Mouse (Mus musculus): ENCODE data around the gene Sectm1a. TPM values are rescaled to one million over a fixed set of nuclear protein-coding genes. Genes with fewer than 3 reads are reported as not detected.
"Not testable (repeated sequence)": the region's sequence is repeated elsewhere in the genome, so short reads cannot be mapped to it uniquely, and the experiment has no call there.

Gene Sectm1a
- polyA plus RNA-seq, 1 experiment from 2014 or later = 7.0 TPM

- no peak overlapping the region for H3K9ac ChIP-seq (ENCODE audit: low read depth, low read length)
- H3K4me2 ChIP-seq (ENCODE audit: low read depth, low read length) = no peak overlapping the region
- H3K4me1 ChIP-seq (ENCODE audit: control insufficient read depth, insufficient read depth, low read length) = peaks cover 8% of the 10 kb centered on the region; the same call in 1 of the 2 replicates
- 0 out of 2 replicates have a peak overlapping the region, but pooled peaks have one; percentile 24 for H3K27ac ChIP-seq (ENCODE audit: low read length)
- no peak overlapping the region for H3K4me3 ChIP-seq (ENCODE audit: low read length)
- ATAC-seq = no peak
- no peaks in the 10 kb centered on the region for H3K9me3 ChIP-seq (ENCODE audit: control insufficient read depth, low read length)
- no peaks in the 10 kb centered on the region for H3K27me3 ChIP-seq (replicated peaks; ENCODE audit: control insufficient read depth, insufficient read depth, low read length)
- H3K36me3 ChIP-seq (ENCODE audit: control insufficient read depth, insufficient read depth, low read length) = no peaks in the 10 kb centered on the region
- WGBS = 88% methylated on average over 3 of the region's 3 CpGs
Observed at GRCm38 (mm10) chr11:121082250-121082649, 1.2 kb upstream of the Sectm1a start.

DNA sequence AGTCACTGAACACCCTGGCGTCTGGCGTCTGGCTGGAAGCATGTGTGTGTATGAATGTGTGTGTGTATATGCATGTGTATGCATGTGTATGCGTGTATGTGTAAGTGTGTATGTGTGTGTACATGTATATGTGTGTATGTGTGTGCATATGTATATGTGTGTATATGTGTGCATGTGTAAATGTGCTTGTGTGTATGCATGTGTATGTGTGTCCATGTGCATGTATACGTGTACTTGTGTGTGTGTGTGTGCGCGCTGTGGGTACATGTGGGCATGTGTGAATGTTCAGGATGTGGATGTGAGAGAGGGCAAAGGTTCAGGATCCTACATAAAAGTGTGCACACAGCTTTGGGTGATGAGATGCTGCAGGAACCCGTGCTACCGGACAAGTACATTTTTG, 690 bp downstream of the Sectm1a start:
- H3K27me3 ChIP-seq (replicated peaks; ENCODE audit: control insufficient read depth, insufficient read depth, low read length) = no peaks in the 10 kb centered on the region
- H3K27ac ChIP-seq (ENCODE audit: low read length) = no peak overlapping the region
- H3K36me3 ChIP-seq (ENCODE audit: control insufficient read depth, insufficient read depth, low read length) = no peaks in the 10 kb centered on the region
- H3K9me3 ChIP-seq (ENCODE audit: control insufficient read depth, low read length) = no peaks in the 10 kb centered on the region
- 93% methylated on average over 8 of the region's 8 CpGs for WGBS
- peaks cover 8% of the 10 kb centered on the region; the same call in 1 of the 2 replicates for H3K4me1 ChIP-seq (ENCODE audit: control insufficient read depth, insufficient read depth, low read length)
- ATAC-seq = no peak
- H3K9ac ChIP-seq (ENCODE audit: low read depth, low read length) = no peak overlapping the region
- no peak overlapping the region for H3K4me2 ChIP-seq (ENCODE audit: low read depth, low read length)
- H3K4me3 ChIP-seq (ENCODE audit: low read length) = no peak overlapping the region

DNA sequence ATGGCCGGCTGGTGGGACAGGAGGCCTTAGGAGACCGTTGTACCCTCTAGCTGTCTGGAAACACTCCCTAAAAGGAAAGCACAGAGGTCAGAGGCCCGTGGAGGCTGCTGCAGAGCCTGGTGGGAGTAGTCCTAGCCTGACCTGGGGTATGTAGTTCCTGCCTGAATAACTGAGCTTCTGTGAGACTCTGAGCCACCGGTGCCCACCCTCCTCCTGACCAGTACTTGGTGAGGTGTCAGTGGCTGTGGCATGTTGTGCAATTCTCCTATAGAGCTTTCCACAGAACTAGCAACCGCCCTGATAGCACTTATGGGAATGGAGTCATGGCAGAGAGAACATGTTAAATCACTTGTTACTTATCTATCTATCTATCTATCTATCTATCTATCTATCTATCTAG, 5.4 kb downstream of the Sectm1a start:
- H3K9me3 ChIP-seq (ENCODE audit: control insufficient read depth, low read length) = no peaks in the 10 kb centered on the region
- H3K9ac ChIP-seq (ENCODE audit: low read depth, low read length) = no peak overlapping the region
- no peak overlapping the region for H3K4me2 ChIP-seq (ENCODE audit: low read depth, low read length)
- H3K27ac ChIP-seq (ENCODE audit: low read length) = no peak overlapping the region
- no peak overlapping the region for H3K4me3 ChIP-seq (ENCODE audit: low read length)
- H3K27me3 ChIP-seq (replicated peaks; ENCODE audit: control insufficient read depth, insufficient read depth, low read length) = no peaks in the 10 kb centered on the region
- no peaks in the 10 kb centered on the region for H3K4me1 ChIP-seq (ENCODE audit: control insufficient read depth, insufficient read depth, low read length)
- no peaks in the 10 kb centered on the region for H3K36me3 ChIP-seq (ENCODE audit: control insufficient read depth, insufficient read depth, low read length)
- no peak for ATAC-seq
- 71% methylated on average over 5 of the region's 5 CpGs for WGBS

GRCm38 (mm10) chr11:121069662-121070061, 11.4 kb downstream of the Sectm1a start:
- 94% methylated on average over 11 of the region's 16 CpGs for WGBS
- H3K4me1 ChIP-seq (ENCODE audit: control insufficient read depth, insufficient read depth, low read length); H3K27ac ChIP-seq (ENCODE audit: low read length); H3K27me3 ChIP-seq (replicated peaks; ENCODE audit: control insufficient read depth, insufficient read depth, low read length); H3K36me3 ChIP-seq (ENCODE audit: control insufficient read depth, insufficient read depth, low read length); ATAC-seq; H3K9ac ChIP-seq (ENCODE audit: low read depth, low read length); H3K9me3 ChIP-seq (ENCODE audit: control insufficient read depth, low read length); H3K4me2 ChIP-seq (ENCODE audit: low read depth, low read length); H3K4me3 ChIP-seq (ENCODE audit: low read length): not testable (repeated sequence)

DNA sequence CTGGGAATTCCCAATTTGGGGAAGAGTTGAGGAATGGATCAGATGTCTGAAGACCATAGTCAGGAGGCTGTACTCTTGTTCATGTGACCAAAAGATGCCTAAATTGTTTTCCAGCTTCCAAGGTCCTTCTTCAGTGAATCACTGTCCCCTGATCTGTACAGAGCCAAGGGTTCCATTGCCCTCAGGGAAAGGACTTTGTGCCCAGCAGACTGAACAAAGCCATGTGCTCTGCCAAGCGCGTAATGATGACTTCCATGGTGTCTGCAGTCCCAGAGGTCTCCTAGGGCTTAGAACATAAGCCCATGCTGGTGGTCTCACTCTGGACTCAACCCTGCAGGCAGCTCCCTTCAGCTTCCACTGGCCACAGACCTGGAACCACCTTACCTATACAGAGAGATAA, 13.1 kb downstream of the Sectm1a start:
- Histone ChIP-seq H3K27me3 (replicated peaks; ENCODE audit: control insufficient read depth, insufficient read depth, low read length) (no peaks in the 10 kb centered on the region), H3K9me3 (ENCODE audit: control insufficient read depth, low read length) (no peaks in the 10 kb centered on the region), H3K9ac (ENCODE audit: low read depth, low read length) (no peak overlapping the region), H3K4me1 (ENCODE audit: control insufficient read depth, insufficient read depth, low read length) (no peaks in the 10 kb centered on the region), H3K27ac (ENCODE audit: low read length) (no peak overlapping the region), H3K36me3 (ENCODE audit: control insufficient read depth, insufficient read depth, low read length) (no peaks in the 10 kb centered on the region), H3K4me2 (ENCODE audit: low read depth, low read length) (no peak overlapping the region), H3K4me3 (ENCODE audit: low read length) (no peak overlapping the region)
- 92% methylated on average over 2 of the region's 2 CpGs for WGBS
- ATAC-seq = no peak

- H3K27me3 ChIP-seq (replicated peaks; ENCODE audit: control insufficient read depth, insufficient read depth, low read length) = no peaks in the 10 kb centered on the region
- peaks cover 9% of the 10 kb centered on the region for H3K4me1 ChIP-seq (ENCODE audit: control insufficient read depth, insufficient read depth, low read length)
- ATAC-seq = no peak
- no peak overlapping the region for H3K27ac ChIP-seq (ENCODE audit: low read length)
- 64% methylated on average over 3 of the region's 3 CpGs for WGBS
- H3K4me2 ChIP-seq (ENCODE audit: low read depth, low read length) = no peak overlapping the region
- H3K4me3 ChIP-seq (ENCODE audit: low read length) = no peak overlapping the region
- H3K36me3 ChIP-seq (ENCODE audit: control insufficient read depth, insufficient read depth, low read length) = no peaks in the 10 kb centered on the region
- H3K9ac ChIP-seq (ENCODE audit: low read depth, low read length) = no peak overlapping the region
- H3K9me3 ChIP-seq (ENCODE audit: control insufficient read depth, low read length) = no peaks in the 10 kb centered on the region
Observed at GRCm38 (mm10) chr11:121064197-121064596, 16.8 kb downstream of the Sectm1a start.

GRCm38 (mm10) chr11:121063379-121063778, 17.6 kb downstream of the Sectm1a start, which contains the start of gene Sectm1b:
Gene Sectm1b (minus strand): TSS chr11:121063569.
- ATAC-seq = peak; percentile 38; the same call in 1 of the 2 replicates
- Histone ChIP-seq H3K4me3 (ENCODE audit: low read length) (no peak within 1 kb of the TSS), H3K4me2 (ENCODE audit: low read depth, low read length) (no peak within 1 kb of the TSS), H3K27ac (ENCODE audit: low read length) (no peak within 1 kb of the TSS), H3K4me1 (ENCODE audit: control insufficient read depth, insufficient read depth, low read length) (peaks cover 9% of the 10 kb centered on the region), H3K9ac (ENCODE audit: low read depth, low read length) (no peak within 1 kb of the TSS), H3K27me3 (replicated peaks; ENCODE audit: control insufficient read depth, insufficient read depth, low read length) (no peaks in the 10 kb centered on the region), H3K9me3 (ENCODE audit: control insufficient read depth, low read length) (no peaks in the 10 kb centered on the region), H3K36me3 (ENCODE audit: control insufficient read depth, insufficient read depth, low read length) (no peaks in the 10 kb centered on the region)
- 63% methylated on average over 5 of the region's 5 CpGs for WGBS

DNA sequence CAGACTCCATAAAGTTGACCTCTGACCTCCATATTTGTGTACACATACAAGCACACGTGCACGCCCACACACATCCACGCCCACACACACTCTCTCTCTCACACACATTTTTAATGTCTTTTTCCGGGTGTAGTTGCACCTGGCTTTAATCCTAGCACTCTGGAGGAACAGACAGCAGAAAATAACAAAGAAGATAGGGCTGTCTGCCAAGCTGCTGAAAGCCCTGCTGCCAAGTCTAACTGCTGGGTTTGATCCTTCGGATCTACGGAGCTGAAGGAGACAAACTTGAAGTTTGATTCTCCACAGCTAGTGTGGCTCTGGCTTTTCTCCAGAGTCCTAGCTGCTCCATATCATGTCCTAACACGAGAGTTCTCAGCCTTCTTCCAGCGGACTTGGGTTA, 19.4 kb downstream of the Sectm1a start:
- H3K36me3 ChIP-seq (ENCODE audit: control insufficient read depth, insufficient read depth, low read length) = no peaks in the 10 kb centered on the region
- 44% methylated on average over 8 of the region's 8 CpGs for WGBS
- H3K27me3 ChIP-seq (replicated peaks; ENCODE audit: control insufficient read depth, insufficient read depth, low read length) = no peaks in the 10 kb centered on the region
- no peak overlapping the region for H3K4me3 ChIP-seq (ENCODE audit: low read length)
- no peak overlapping the region for H3K4me2 ChIP-seq (ENCODE audit: low read depth, low read length)
- H3K9me3 ChIP-seq (ENCODE audit: control insufficient read depth, low read length) = no peaks in the 10 kb centered on the region
- peaks cover 16% of the 10 kb centered on the region for H3K4me1 ChIP-seq (ENCODE audit: control insufficient read depth, insufficient read depth, low read length)
- no peak overlapping the region for H3K9ac ChIP-seq (ENCODE audit: low read depth, low read length)
- no peak for ATAC-seq
- H3K27ac ChIP-seq (ENCODE audit: low read length) = peak overlapping the region; percentile 36; the same call in 1 of the 2 replicates

GRCm38 (mm10) chr11:121060401-121061067, 20.5 kb downstream of the Sectm1a start:
- not testable (repeated sequence) for H3K9ac ChIP-seq (ENCODE audit: low read depth, low read length); H3K9me3 ChIP-seq (ENCODE audit: control insufficient read depth, low read length); H3K4me3 ChIP-seq (ENCODE audit: low read length); ATAC-seq; H3K36me3 ChIP-seq (ENCODE audit: control insufficient read depth, insufficient read depth, low read length); H3K4me2 ChIP-seq (ENCODE audit: low read depth, low read length); H3K27me3 ChIP-seq (replicated peaks; ENCODE audit: control insufficient read depth, insufficient read depth, low read length); H3K27ac ChIP-seq (ENCODE audit: low read length)
- 87% methylated on average over 6 of the region's 6 CpGs for WGBS
- peaks cover 23% of the 10 kb centered on the region for H3K4me1 ChIP-seq (ENCODE audit: control insufficient read depth, insufficient read depth, low read length)

GRCm38 (mm10) chr11:121059471-121059870, 21.5 kb downstream of the Sectm1a start:
- H3K27ac ChIP-seq (ENCODE audit: low read length) = no peak overlapping the region
- whole genome bisulfite sequencing = 95% methylated on average over 4 of the region's 4 CpGs

More at GRCm38 (mm10) chr11:121059471-121059870, 21.5 kb downstream of the Sectm1a start:
- ATAC-seq = no peak
- Histone ChIP-seq H3K4me1 (ENCODE audit: control insufficient read depth, insufficient read depth, low read length) (peaks cover 23% of the 10 kb centered on the region), H3K9me3 (ENCODE audit: control insufficient read depth, low read length) (no peaks in the 10 kb centered on the region), H3K4me2 (ENCODE audit: low read depth, low read length) (no peak overlapping the region), H3K27me3 (replicated peaks; ENCODE audit: control insufficient read depth, insufficient read depth, low read length) (no peaks in the 10 kb centered on the region), H3K9ac (ENCODE audit: low read depth, low read length) (no peak overlapping the region), H3K36me3 (ENCODE audit: control insufficient read depth, insufficient read depth, low read length) (no peaks in the 10 kb centered on the region), H3K4me3 (ENCODE audit: low read length) (no peak overlapping the region)
